Mouse (Mus musculus): ENCODE results near the gene Kctd12. TPM values are rescaled to one million over a fixed set of nuclear protein-coding genes. Genes with fewer than 3 reads are reported as not detected.

The Kctd12 gene
- polyA plus RNA-seq, 1 experiment = not detected

DNA sequence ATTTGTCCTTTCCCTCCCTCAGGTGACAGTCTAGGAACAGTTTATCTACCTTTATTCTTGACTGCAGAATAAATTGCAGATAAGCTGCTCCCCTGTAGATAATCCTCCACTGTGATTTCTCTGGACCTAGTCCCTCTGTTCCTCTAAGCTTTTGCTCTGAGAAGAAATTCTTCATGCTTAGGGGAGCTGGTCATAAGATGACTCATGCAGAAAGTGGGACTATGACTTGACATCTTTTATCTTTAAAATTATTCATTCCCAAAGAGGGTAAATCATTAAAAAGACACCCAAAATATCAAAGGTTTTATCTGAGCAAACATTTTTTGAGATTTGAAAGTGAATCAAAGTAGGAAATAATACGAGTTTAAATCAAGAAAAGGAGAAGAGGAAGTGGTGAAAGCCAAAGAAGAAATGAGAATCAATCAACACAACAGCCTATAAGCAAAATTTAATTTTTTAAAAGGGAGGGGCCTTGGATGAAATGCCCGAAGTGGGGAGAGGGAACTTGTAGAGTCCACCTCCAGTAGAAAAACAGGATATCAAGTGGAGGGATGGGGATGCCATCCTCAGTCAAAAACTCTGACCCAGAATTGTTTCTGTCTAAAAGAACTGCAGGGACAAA, 40.1 kb downstream of the Kctd12 start:
- TF ChIP-seq TCF3 (IDR thresholded peaks at IDR 0.05; ENCODE audit: insufficient read length, low read depth) = no peak
- no peak for TF ChIP-seq POLR2AphosphoS2 (IDR thresholded peaks at IDR 0.05; ENCODE audit: insufficient read length, low read depth)
- TF ChIP-seq POLR2A (IDR thresholded peaks at IDR 0.05; ENCODE audit: insufficient read length, low read depth) = no peak
- H3K36me3 ChIP-seq (ENCODE audit: control insufficient read depth, insufficient read depth) = no peaks in the 10 kb centered on the region

GRCm38 (mm10) chr14:102934878-102935277, 47.6 kb downstream of the Kctd12 start:
- H3ac ChIP-seq (ENCODE audit: control insufficient read depth, insufficient read length) = no peak overlapping the region
- H3K4me2 ChIP-seq (ENCODE audit: low read depth) = no peak overlapping the region
- H3K79me2 ChIP-seq (ENCODE audit: control insufficient read depth, insufficient read depth) = no peaks in the 10 kb centered on the region
- no peak overlapping the region for H3K4me3 ChIP-seq
- H3K36me3 ChIP-seq (ENCODE audit: control insufficient read depth, insufficient read depth) = no peaks in the 10 kb centered on the region
- TF ChIP-seq MYOG (IDR thresholded peaks at IDR 0.05; ENCODE audit: control insufficient read depth in 1 of 3, insufficient read depth in 1 of 3, insufficient read length in 2 of 3, low read depth in 2 of 3) (no peak), SRF (IDR thresholded peaks at IDR 0.05; ENCODE audit: control insufficient read depth, insufficient read length, low read depth) (no peak), USF1 (IDR thresholded peaks at IDR 0.05; ENCODE audit: low read depth) (no peak), E2F4 (IDR thresholded peaks at IDR 0.05; ENCODE audit: insufficient read depth) (no peak), REST (IDR thresholded peaks at IDR 0.05; ENCODE audit: insufficient read depth, insufficient read length) (no peak), MYOD1 (IDR thresholded peaks at IDR 0.05; ENCODE audit: control insufficient read depth in 1 of 3, insufficient read length in 2 of 3, low read depth in 2 of 3) (no peak)
- H3K27me3 ChIP-seq (ENCODE audit: control insufficient read depth, insufficient read depth, insufficient read length) = no peaks in the 10 kb centered on the region

More for the DNA sequence above, 40.1 kb downstream of the Kctd12 start:
- no peak overlapping the region for H3ac ChIP-seq (ENCODE audit: control insufficient read depth, insufficient read length)
- H3K4me2 ChIP-seq (ENCODE audit: low read depth) = no peak overlapping the region
- no peaks in the 10 kb centered on the region for H3K27me3 ChIP-seq (ENCODE audit: control insufficient read depth, insufficient read depth, insufficient read length)
- H3K4me3 ChIP-seq = no peak overlapping the region
- no peaks in the 10 kb centered on the region for H3K79me2 ChIP-seq (ENCODE audit: control insufficient read depth, insufficient read depth)

GRCm38 (mm10) chr14:102930933-102931332, 51.5 kb downstream of the Kctd12 start:
- Histone ChIP-seq H3K4me3 (no peak overlapping the region), H3K4me2 (ENCODE audit: low read depth) (no peak overlapping the region), H3K79me2 (ENCODE audit: control insufficient read depth, insufficient read depth) (no peaks in the 10 kb centered on the region), H3K36me3 (ENCODE audit: control insufficient read depth, insufficient read depth) (no peaks in the 10 kb centered on the region), H3ac (ENCODE audit: control insufficient read depth, insufficient read length) (no peak overlapping the region), H3K27me3 (ENCODE audit: control insufficient read depth, insufficient read depth, insufficient read length) (no peaks in the 10 kb centered on the region)
- no peak for TF ChIP-seq POLR2A (IDR thresholded peaks at IDR 0.05; ENCODE audit: insufficient read length, low read depth)
- no peak for TF ChIP-seq MYOD1 (IDR thresholded peaks at IDR 0.05; ENCODE audit: control insufficient read depth in 1 of 3, insufficient read length in 2 of 3, low read depth in 2 of 3)
- no peak for TF ChIP-seq POLR2AphosphoS2 (IDR thresholded peaks at IDR 0.05; ENCODE audit: insufficient read length, low read depth)
- TF ChIP-seq MYOG (IDR thresholded peaks at IDR 0.05; ENCODE audit: control insufficient read depth in 1 of 3, insufficient read depth in 1 of 3, insufficient read length in 2 of 3, low read depth in 2 of 3) = no peak
- TF ChIP-seq USF1 (IDR thresholded peaks at IDR 0.05; ENCODE audit: low read depth) = no peak
- TF ChIP-seq SRF (IDR thresholded peaks at IDR 0.05; ENCODE audit: control insufficient read depth, insufficient read length, low read depth) = no peak
- TF ChIP-seq TCF12 (IDR thresholded peaks at IDR 0.05; ENCODE audit: insufficient read depth, poor library complexity, severe bottlenecking) = no peak
- TF ChIP-seq REST (IDR thresholded peaks at IDR 0.05; ENCODE audit: insufficient read depth, insufficient read length) = no peak
- TF ChIP-seq TCF3 (IDR thresholded peaks at IDR 0.05; ENCODE audit: insufficient read length, low read depth) = no peak
- no peak for TF ChIP-seq MAX (IDR thresholded peaks at IDR 0.05; ENCODE audit: low read depth)
- no peak for TF ChIP-seq E2F4 (IDR thresholded peaks at IDR 0.05; ENCODE audit: insufficient read depth)
- no peak for TF ChIP-seq CEBPB (IDR thresholded peaks at IDR 0.05; ENCODE audit: insufficient read depth, poor library complexity, severe bottlenecking)

GRCm38 (mm10) chr14:102929545-102929944, 52.9 kb downstream of the Kctd12 start:
- no peak overlapping the region for H3K4me2 ChIP-seq (ENCODE audit: low read depth)
- no peaks in the 10 kb centered on the region for H3K27me3 ChIP-seq (ENCODE audit: control insufficient read depth, insufficient read depth, insufficient read length)
- H3K36me3 ChIP-seq (ENCODE audit: control insufficient read depth, insufficient read depth) = no peaks in the 10 kb centered on the region
- no peak overlapping the region for H3ac ChIP-seq (ENCODE audit: control insufficient read depth, insufficient read length)
- TF ChIP-seq POLR2A (IDR thresholded peaks at IDR 0.05; ENCODE audit: insufficient read length, low read depth) = no peak
- TF ChIP-seq USF1 (IDR thresholded peaks at IDR 0.05; ENCODE audit: low read depth) = no peak
- no peak overlapping the region for H3K4me3 ChIP-seq
- no peaks in the 10 kb centered on the region for H3K79me2 ChIP-seq (ENCODE audit: control insufficient read depth, insufficient read depth)

DNA sequence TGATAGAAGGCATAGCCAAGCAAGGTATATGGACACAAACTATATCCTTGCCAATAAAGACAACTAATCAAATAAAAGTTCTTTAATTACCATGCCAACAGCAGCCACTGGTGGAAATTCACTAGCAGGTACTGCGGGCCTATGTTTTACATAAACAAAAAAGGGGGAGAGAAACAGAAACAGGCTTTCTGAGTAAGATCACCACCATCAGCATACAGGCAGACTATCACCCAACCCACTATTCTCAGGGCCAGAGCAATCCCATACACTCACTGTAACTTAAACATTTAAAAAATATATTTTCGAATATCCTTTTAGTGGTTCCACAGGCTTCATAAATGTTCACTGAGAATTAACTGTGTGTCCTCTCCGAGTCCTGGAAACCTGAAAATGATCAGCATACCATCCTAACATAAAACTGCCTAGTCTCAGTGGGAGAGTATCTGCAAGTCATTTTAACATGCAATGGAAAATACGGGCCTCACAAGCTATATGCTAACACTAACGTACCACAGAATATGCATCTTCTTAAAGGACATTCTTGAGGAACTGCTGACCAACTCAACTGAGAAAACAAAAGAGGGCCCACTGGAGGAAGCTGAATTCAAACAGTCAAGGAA, 54.5 kb downstream of the Kctd12 start:
- no peaks in the 10 kb centered on the region for H3K79me2 ChIP-seq (ENCODE audit: control insufficient read depth, insufficient read depth)
- H3K36me3 ChIP-seq (ENCODE audit: control insufficient read depth, insufficient read depth) = no peaks in the 10 kb centered on the region
- no peak overlapping the region for H3ac ChIP-seq (ENCODE audit: control insufficient read depth, insufficient read length)

More for the DNA sequence above, 54.5 kb downstream of the Kctd12 start:
- Histone ChIP-seq H3K27me3 (ENCODE audit: control insufficient read depth, insufficient read depth, insufficient read length) (no peaks in the 10 kb centered on the region), H3K4me3 (no peak overlapping the region), H3K4me2 (ENCODE audit: low read depth) (no peak overlapping the region)
- TF ChIP-seq POLR2AphosphoS2 (IDR thresholded peaks at IDR 0.05; ENCODE audit: insufficient read length, low read depth) (no peak), POLR2A (IDR thresholded peaks at IDR 0.05; ENCODE audit: insufficient read length, low read depth) (no peak), CEBPB (IDR thresholded peaks at IDR 0.05; ENCODE audit: insufficient read depth, poor library complexity, severe bottlenecking) (no peak), TCF3 (IDR thresholded peaks at IDR 0.05; ENCODE audit: insufficient read length, low read depth) (no peak), MYOG (IDR thresholded peaks at IDR 0.05; ENCODE audit: control insufficient read depth in 1 of 3, insufficient read depth in 1 of 3, insufficient read length in 2 of 3, low read depth in 2 of 3) (no peak), SRF (IDR thresholded peaks at IDR 0.05; ENCODE audit: control insufficient read depth, insufficient read length, low read depth) (no peak)

Other genes with a start within 250 kb of the Kctd12 start
- not detected for gene Acod1, start 64.3 kb upstream of the Kctd12 start, polyA plus RNA-seq (2012; fragmentation: generic; extraction: Trizol)
- gene Cln5, start 87.6 kb upstream of the Kctd12 start, polyA plus RNA-seq (2012; fragmentation: generic; extraction: Trizol) = 20.6 TPM
- gene Fbxl3, start 116.9 kb upstream of the Kctd12 start, polyA plus RNA-seq (2012; fragmentation: generic; extraction: Trizol) = 10.4 TPM